Mouse (Mus musculus): ENCODE results near the gene Lrrc1.

Lrrc1 gene

GRCm38 (mm10) chr9:77543351-77544321 lies 1.0 kb downstream of the Lrrc1 start:
- peak; percentile 40 for DNase-seq (ENCODE audit: low read depth, low spot score)

- DNase-seq (ENCODE audit: low read depth, low spot score), result no peak
These were observed 3.1 kb downstream of the Lrrc1 start for GRCm38 (mm10) chr9:77541556-77541955.

- DNase-seq (ENCODE audit: low read depth, low spot score), result no peak
These were observed 5.4 kb downstream of the Lrrc1 start for GRCm38 (mm10) chr9:77539232-77539631.

GRCm38 (mm10) chr9:77537357-77537756 lies 7.3 kb downstream of the Lrrc1 start:
- DNase-seq (ENCODE audit: low read depth, low spot score), result no peak

- no peak for DNase-seq (ENCODE audit: low read depth, low spot score)
These were observed 7.8 kb downstream of the Lrrc1 start for GRCm38 (mm10) chr9:77536832-77537231.

- DNase-seq (ENCODE audit: low read depth, low spot score), result no peak
These were observed 8.4 kb downstream of the Lrrc1 start for GRCm38 (mm10) chr9:77536286-77536685.

GRCm38 (mm10) chr9:77535021-77535744 lies 9.5 kb downstream of the Lrrc1 start:
- DNase-seq (ENCODE audit: low read depth, low spot score), result no peak

- DNase-seq (ENCODE audit: low read depth, low spot score), result no peak
These were observed 16.2 kb downstream of the Lrrc1 start for GRCm38 (mm10) chr9:77528379-77529041.

- DNase-seq (ENCODE audit: low read depth, low spot score), result no peak
These were observed 17.5 kb downstream of the Lrrc1 start for GRCm38 (mm10) chr9:77527170-77527569.

GRCm38 (mm10) chr9:77526715-77527114 lies 18.0 kb downstream of the Lrrc1 start:
- no peak for DNase-seq (ENCODE audit: low read depth, low spot score)

- DNase-seq (ENCODE audit: low read depth, low spot score), result no peak
These were observed 18.9 kb downstream of the Lrrc1 start for GRCm38 (mm10) chr9:77525595-77526295.

GRCm38 (mm10) chr9:77523793-77524192 lies 20.9 kb downstream of the Lrrc1 start:
- DNase-seq (ENCODE audit: low read depth, low spot score), result no peak

GRCm38 (mm10) chr9:77522476-77522875 lies 22.2 kb downstream of the Lrrc1 start:
- no peak for DNase-seq (ENCODE audit: low read depth, low spot score)

GRCm38 (mm10) chr9:77519198-77519597 lies 25.5 kb downstream of the Lrrc1 start:
- no peak for DNase-seq (ENCODE audit: low read depth, low spot score)

- no peak for DNase-seq (ENCODE audit: low read depth, low spot score)
These were observed 27.8 kb downstream of the Lrrc1 start for GRCm38 (mm10) chr9:77516782-77517364.

GRCm38 (mm10) chr9:77513892-77514291 lies 30.8 kb downstream of the Lrrc1 start:
- DNase-seq (ENCODE audit: low read depth, low spot score), result no peak

- peak; percentile 32 for DNase-seq (ENCODE audit: low read depth, low spot score)
These were observed 32.5 kb downstream of the Lrrc1 start for GRCm38 (mm10) chr9:77512220-77512619.

- DNase-seq (ENCODE audit: low read depth, low spot score), result no peak
These were observed 34.1 kb downstream of the Lrrc1 start for GRCm38 (mm10) chr9:77510574-77510973.

- no peak for DNase-seq (ENCODE audit: low read depth, low spot score)
These were observed 36.8 kb downstream of the Lrrc1 start for GRCm38 (mm10) chr9:77507743-77508394.

Measured in mesoderm, embryonic 11.5 days (tissue).